ENCODE assay signal across 1 mouse cellular context in the genomic region with DNA sequence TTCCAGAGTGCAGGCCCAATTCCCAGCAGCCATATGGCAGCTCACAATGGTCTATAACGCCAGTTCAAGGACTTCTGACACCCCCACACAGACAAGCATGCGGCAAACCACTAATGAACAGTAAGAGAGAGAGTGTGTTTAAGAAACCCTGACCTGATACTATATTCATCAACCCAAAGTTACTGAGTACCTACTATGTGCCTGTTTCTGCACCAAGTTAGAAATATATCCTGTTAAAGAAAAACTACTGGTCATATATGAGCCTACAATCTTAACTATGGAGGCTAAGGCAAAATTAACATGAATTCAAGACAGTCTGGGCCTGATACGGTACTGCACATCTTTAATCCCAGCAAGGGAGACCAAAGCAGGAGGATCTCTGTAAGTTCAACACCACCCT.
TF ChIP-seq lines count a peak whose summit lies in the region.

No protein-coding gene starts in this region.

TF ChIP-seq in MEL, 35 proteins besides CTCF, POLR2A, EP300 and RAD21:
- TF ChIP-seq SMC3 (IDR thresholded peaks at IDR 0.05; ENCODE audit: low read depth, low read length) = no peak
- peak; percentile 72 for TF ChIP-seq ZKSCAN1 (IDR thresholded peaks at IDR 0.05; ENCODE audit: low read depth, low read length)
TF ChIP-seq in MEL: peak in this region for 1.
